Mouse (Mus musculus) hindbrain, postnatal 0 days (tissue): Measurements from ENCODE around the gene Foxo4. TPM values are rescaled to one million over a fixed set of nuclear protein-coding genes. Genes with fewer than 3 reads are reported as not detected.
A peak's percentile ranks its signal among the peaks of the same experiment; 100 is the strongest.

Experiments
- ATAC-seq: fragments of 200-750 bp; cut with Nextera tagmentation; 2 replicates; pipeline ENCODE4 v1.8.0; 2017; ENCODE audit warnings: mild to moderate bottlenecking, moderate TSS enrichment, moderate library complexity
- DNase-seq: peaks from one replicate; pipeline ENCODE4 v3.0.0-alpha.2; 2015; ENCODE audit warnings: low spot score
- H3K27ac ChIP-seq: fragments of 300-500 bp; sonication (generic); 2 replicates; pipeline ENCODE4 v1.5.1; 2014; ENCODE audit warnings: mild to moderate bottlenecking
- H3K27me3 ChIP-seq: fragments of 300-500 bp; sonication (generic); 2 replicates; pipeline ENCODE4 v1.6.1; 2014; ENCODE audit warnings: low read length, mixed read lengths; ENCODE audit not compliant: insufficient read depth
- H3K36me3 ChIP-seq: fragments of 300-500 bp; sonication (generic); 2 replicates; pipeline ENCODE4 v1.6.1; 2014; ENCODE audit warnings: low read length, mixed read lengths; ENCODE audit not compliant: insufficient read depth
- H3K4me1 ChIP-seq: fragments of 300-500 bp; sonication (generic); 2 replicates; pipeline ENCODE4 v1.6.1; 2014; ENCODE audit warnings: antibody characterized with exemption, low read length, mixed read lengths; ENCODE audit not compliant: insufficient read depth
- H3K4me2 ChIP-seq: fragments of 300-500 bp; sonication (generic); 2 replicates; pipeline ENCODE4 v1.6.1; 2014; ENCODE audit warnings: low read depth, mild to moderate bottlenecking, low read length, moderate library complexity, mixed read lengths
- H3K4me3 ChIP-seq: fragments of 300-500 bp; sonication (generic); 2 replicates; pipeline ENCODE4 v1.5.1; 2014; ENCODE audit warnings: low read length
- H3K9ac ChIP-seq: fragments of 300-500 bp; sonication (generic); replicated peaks from 2 replicates; pipeline ENCODE4 v1.6.1; 2014; ENCODE audit warnings: mild to moderate bottlenecking, low read length, moderate library complexity, mixed read lengths
- H3K9me3 ChIP-seq: fragments of 300-500 bp; sonication (generic); 2 replicates; pipeline ENCODE4 v1.6.1; 2016; ENCODE audit warnings: low read length, mixed read lengths
- CTCF ChIP-seq: IDR thresholded peaks from 2 replicates; pipeline ENCODE4 v1.5.1; 2016; ENCODE audit warnings: antibody characterized with exemption, control low read depth, low read depth
- WGBS: fragments of 180-500 bp; shearing (Covaris S2); extraction: QIAGEN DNeasy Blood & Tissue Kit; methylation state at CpG from one replicate; pipeline ENCODE4 v1.1.7; 2014; 5-methylcytosine and 5-hydroxymethylcytosine counted together
- polyA plus RNA-seq: library from polyadenylated mRNA; unstranded; fragments of >200 nt; fragmentation: Nextera tagmentation; extraction: Ambion mirVana; gene quantifications from 2 replicates; pipeline ENCODE4 v1.2.1, GENCODE M21; 2015
- total RNA-seq: library from RNA; depleted of rRNA; stranded (reverse); fragments of >200 nt; gene quantifications from 2 replicates; pipeline ENCODE4 v1.2.3, GENCODE M21; 2014

Gene Foxo4
- total and polyA plus RNA-seq, 2 experiments from 2014 or later = 0.63 to 21.4 TPM

- TF ChIP-seq CTCF = no peak
- WGBS = 90% methylated on average over 7 of the region's 7 CpGs
- Histone ChIP-seq H3K4me2 (no peak overlapping the region), H3K27me3 (no peaks in the 10 kb centered on the region), H3K4me3 (no peak overlapping the region), H3K4me1 (no peaks in the 10 kb centered on the region), H3K36me3 (peaks cover 17% of the 10 kb centered on the region; the same call in 1 of the 2 replicates), H3K9me3 (no peaks in the 10 kb centered on the region), H3K9ac (no peak overlapping the region), H3K27ac (no peak overlapping the region)
- no peak for DNase-seq
- ATAC-seq = no peak
Observed at GRCm38 (mm10) chrX:101289037-101289436, 34.7 kb downstream of the Foxo4 start.

- WGBS = 91% methylated on average over 10 of the region's 10 CpGs
- Histone ChIP-seq H3K9ac (no peak overlapping the region), H3K4me1 (no peaks in the 10 kb centered on the region), H3K4me3 (no peak overlapping the region), H3K36me3 (peaks cover 17% of the 10 kb centered on the region; the same call in 1 of the 2 replicates), H3K27me3 (no peaks in the 10 kb centered on the region), H3K9me3 (no peaks in the 10 kb centered on the region), H3K27ac (no peak overlapping the region), H3K4me2 (no peak overlapping the region)
- TF ChIP-seq CTCF = no peak
- DNase-seq (no peak), ATAC-seq (no peak)
Observed at GRCm38 (mm10) chrX:101290111-101290510, 35.8 kb downstream of the Foxo4 start.

GRCm38 (mm10) chrX:101299055-101299454 lies 44.7 kb downstream of the Foxo4 start, which contains the start of gene Nlgn3:
Gene Nlgn3, plus strand, starts transcription at chrX:101299168.
- WGBS = 33% methylated on average over 10 of the region's 24 CpGs
- H3K4me1 ChIP-seq = no peaks in the 10 kb centered on the region
- H3K4me2 ChIP-seq = peak within 1 kb of the TSS; percentile 56
- no peaks in the 10 kb centered on the region for H3K9me3 ChIP-seq
- TF ChIP-seq CTCF = no peak
- H3K27ac ChIP-seq = peak within 1 kb of the TSS; percentile 87
- H3K27me3 ChIP-seq = no peaks in the 10 kb centered on the region
- DNase-seq (peak; percentile 78), ATAC-seq (peak; percentile 25; the same call in 1 of the 2 replicates)
- peak within 1 kb of the TSS; percentile 69 for H3K9ac ChIP-seq
- no peaks in the 10 kb centered on the region for H3K36me3 ChIP-seq
- peak within 1 kb of the TSS; percentile 53 for H3K4me3 ChIP-seq

- no peaks in the 10 kb centered on the region for H3K36me3 ChIP-seq
- peak overlapping the region; percentile 87 for H3K27ac ChIP-seq
- no peaks in the 10 kb centered on the region for H3K4me1 ChIP-seq
- H3K9me3 ChIP-seq = no peaks in the 10 kb centered on the region
- 29% methylated on average over 13 of the region's 13 CpGs for WGBS
- peak overlapping the region; percentile 69 for H3K9ac ChIP-seq
- peak overlapping the region; percentile 53 for H3K4me3 ChIP-seq
- no peaks in the 10 kb centered on the region for H3K27me3 ChIP-seq
- H3K4me2 ChIP-seq = peak overlapping the region; percentile 56
- ATAC-seq (peak; percentile 82), DNase-seq (peak; percentile 77)
- TF ChIP-seq CTCF = no peak
Observed at GRCm38 (mm10) chrX:101299473-101300426, 45.4 kb downstream of the Foxo4 start.

- no peak for TF ChIP-seq CTCF
- peak overlapping the region; percentile 69 for H3K9ac ChIP-seq
- no peaks in the 10 kb centered on the region for H3K27me3 ChIP-seq
- peak overlapping the region; percentile 56 for H3K4me2 ChIP-seq
- H3K36me3 ChIP-seq = no peaks in the 10 kb centered on the region
- H3K4me1 ChIP-seq = no peaks in the 10 kb centered on the region
- H3K4me3 ChIP-seq = peak overlapping the region; percentile 53
- ATAC-seq = peak; percentile 63
- DNase-seq = peak; percentile 63
- 38% methylated on average over 13 of the region's 13 CpGs for WGBS
- H3K9me3 ChIP-seq = no peaks in the 10 kb centered on the region
- peak overlapping the region; percentile 87; the same call in 1 of the 2 replicates for H3K27ac ChIP-seq
Observed at GRCm38 (mm10) chrX:101300427-101301030, 46.2 kb downstream of the Foxo4 start.

GRCm38 (mm10) chrX:101301654-101302053 lies 47.3 kb downstream of the Foxo4 start:
- peak; percentile 35 for DNase-seq
- H3K27ac ChIP-seq = no peak overlapping the region
- ATAC-seq = no peak
- peak overlapping the region; percentile 56 for H3K4me2 ChIP-seq
- H3K27me3 ChIP-seq = no peaks in the 10 kb centered on the region
- TF ChIP-seq CTCF = peak; percentile 16; the same call in 1 of the 2 replicates
- no peak overlapping the region for H3K9ac ChIP-seq
- 40% methylated on average over 9 of the region's 9 CpGs for WGBS
- no peaks in the 10 kb centered on the region for H3K4me1 ChIP-seq
- H3K36me3 ChIP-seq = no peaks in the 10 kb centered on the region
- no peaks in the 10 kb centered on the region for H3K9me3 ChIP-seq
- H3K4me3 ChIP-seq = peak overlapping the region; percentile 53
